Mouse (Mus musculus) layer of hippocampus, adult 8-10 months (tissue): ENCODE measurements around the gene Lca5l. TPM values are rescaled to one million over a fixed set of nuclear protein-coding genes. Genes with fewer than 3 reads are reported as not detected.

Source experiments
- DNase-seq, 2 experiments: peaks; one replicate each; pipeline ENCODE4 v3.0.0; 2022; ENCODE audit warnings: low spot score in 2 of 2
- total RNA-seq, 4 experiments: library from RNA; stranded (reverse); gene quantifications; 2 replicates each; pipeline ENCODE4 v1.2.4; 2022

Lca5l gene
- total RNA-seq, 4 experiments from 2014 or later: 1.8 to 3.0 (median 2.5) TPM

- DNase-seq: no peak
Measured at GRCm38 (mm10) chr16:96120022-96120623, 71.9 kb downstream of the Lca5l start.

GRCm38 (mm10) chr16:96114729-96115128 is 77.3 kb downstream of the Lca5l start:
- no peak for DNase-seq

GRCm38 (mm10) chr16:96112769-96113168 is 79.3 kb downstream of the Lca5l start:
- no peak for DNase-seq

GRCm38 (mm10) chr16:96110655-96111345 is 81.3 kb downstream of the Lca5l start:
- DNase-seq: no peak

- no peak for DNase-seq
Measured at GRCm38 (mm10) chr16:96109673-96110072, 82.4 kb downstream of the Lca5l start.

Other genes with a start within 250 kb of the Lca5l start
- gene Psmg1, start 201.3 kb downstream of the Lca5l start, total RNA-seq: 10 to 100 TPM; 15.7 to 20.1 (median 19.6) TPM
- 100 to 1,000 TPM; 128 to 157 (median 145) TPM for gene Brwd1, start 109.7 kb downstream of the Lca5l start, total RNA-seq
- 10 to 100 TPM; 57.8 to 81.9 (median 67.6) TPM for gene Hmgn1, start 64.5 kb downstream of the Lca5l start, total RNA-seq
- 10 to 100 TPM; 62.5 to 72.2 (median 68.0) TPM for gene Wrb, start 46.9 kb downstream of the Lca5l start, total RNA-seq
- 1 to 10 TPM; 1.8 to 2.4 (median 2.2) TPM for gene Sh3bgr, start 8.2 kb upstream of the Lca5l start, total RNA-seq
- gene B3galt5, start 43.5 kb upstream of the Lca5l start, total RNA-seq: 10 to 100 TPM; 55.0 to 58.0 (median 56.9) TPM